Mouse (Mus musculus): ENCODE results near the gene Cyp3a16. TPM values are rescaled to one million over a fixed set of nuclear protein-coding genes. Genes with fewer than 3 reads are reported as not detected.
"Not testable (repeated sequence)": the region's sequence is repeated elsewhere in the genome, so short reads cannot be mapped to it uniquely, and the experiment has no call there.

Gene Cyp3a16
- total RNA-seq (2014; rRNA removed), result not detected in 2 replicates
- not detected in 2 replicates for polyA plus RNA-seq (2015; fragmentation: Nextera tagmentation; extraction: Ambion mirVana)

DNA sequence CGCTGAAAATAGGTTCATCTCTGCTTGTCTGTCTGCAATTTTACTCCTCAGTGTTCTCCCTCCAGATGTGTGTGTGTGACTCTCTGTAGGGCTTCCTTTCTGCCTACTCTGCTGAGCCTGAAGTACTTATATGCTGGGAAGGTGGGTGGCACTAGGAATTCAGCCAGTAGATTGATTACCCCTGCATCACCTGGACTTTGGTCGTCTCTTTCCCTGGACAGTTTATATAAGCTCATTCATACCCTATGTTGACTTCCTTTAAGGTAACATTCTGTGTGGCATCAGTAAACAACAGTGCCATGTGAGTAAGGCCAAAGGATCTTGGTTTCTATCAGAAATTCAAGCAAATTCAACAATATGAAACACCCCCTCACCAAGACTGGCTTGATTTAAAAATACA, at the start of gene Cyp3a16:
Cyp3a16 (minus strand) TSS at position 101 of the 400 bp plus-strand sequence.
- not testable (repeated sequence) for H3K27ac ChIP-seq; H3K36me3 ChIP-seq (ENCODE audit: insufficient read depth, low read length); ATAC-seq; H3K4me2 ChIP-seq (ENCODE audit: low read depth, low read length); DNase-seq (ENCODE audit: low spot score); H3K4me1 ChIP-seq (ENCODE audit: insufficient read depth, low read length); H3K4me3 ChIP-seq (ENCODE audit: low read length); H3K27me3 ChIP-seq (ENCODE audit: insufficient read depth, low read length); H3K9ac ChIP-seq (replicated peaks; ENCODE audit: low read length)
- 66% methylated on average over 2 of the region's 2 CpGs for WGBS
- H3K9me3 ChIP-seq (ENCODE audit: low read length), result peaks cover 13% of the 10 kb centered on the region; the same call in 1 of the 2 replicates

- Histone ChIP-seq H3K4me1 (ENCODE audit: insufficient read depth, low read length) (no peaks in the 10 kb centered on the region), H3K27me3 (ENCODE audit: insufficient read depth, low read length) (no peaks in the 10 kb centered on the region), H3K4me2 (ENCODE audit: low read depth, low read length) (no peak overlapping the region), H3K9me3 (ENCODE audit: low read length) (no peaks in the 10 kb centered on the region), H3K27ac (no peak overlapping the region), H3K9ac (replicated peaks; ENCODE audit: low read length) (no peak overlapping the region), H3K4me3 (ENCODE audit: low read length) (no peak overlapping the region), H3K36me3 (ENCODE audit: insufficient read depth, low read length) (no peaks in the 10 kb centered on the region)
- TF ChIP-seq CTCF (IDR thresholded peaks at IDR 0.05; ENCODE audit: low read depth), result no peak
- no CpG with 5 or more reads among the region's 6 CpGs for WGBS
- DNase-seq (ENCODE audit: low spot score) (no peak), ATAC-seq (no peak)
Measured at GRCm38 (mm10) chr5:145490300-145490699, 20.8 kb upstream of the Cyp3a16 start.

DNA sequence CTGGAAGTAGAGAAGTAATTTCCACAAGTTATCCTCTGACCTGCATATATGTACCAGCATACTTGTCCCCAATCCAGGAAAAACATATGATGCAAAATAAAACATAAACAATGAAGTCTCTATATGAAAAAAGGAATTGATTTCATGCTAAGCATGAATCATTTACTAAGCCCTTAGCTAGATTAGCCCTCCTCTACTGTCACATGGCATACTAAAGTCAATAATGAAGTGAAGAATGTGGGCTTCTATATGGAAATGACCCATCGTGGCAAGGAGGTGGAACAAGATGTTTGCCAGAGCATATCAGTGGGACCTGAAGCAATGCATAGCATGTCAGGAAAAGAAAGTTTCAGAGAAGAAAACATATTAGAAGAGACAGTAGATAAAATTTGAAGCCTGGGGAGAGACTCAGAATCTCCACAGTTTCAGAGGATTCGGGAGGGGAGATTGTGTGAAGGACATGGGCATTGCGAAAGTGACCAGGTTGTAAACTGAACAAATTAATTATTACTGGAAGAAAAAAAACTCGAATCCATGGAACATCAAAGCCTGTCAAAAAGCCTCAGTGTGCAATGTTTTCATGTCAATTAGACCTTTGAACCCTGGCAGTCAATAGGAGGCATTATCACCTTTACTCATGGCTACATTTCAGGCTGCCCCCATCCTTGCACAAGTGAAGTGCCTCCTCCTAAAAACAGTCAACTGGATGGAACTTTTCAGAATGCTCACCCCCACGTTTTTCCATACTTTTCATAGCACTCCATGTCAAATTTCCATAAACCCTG, 5.0 kb downstream of the Cyp3a16 start:
- DNase-seq (ENCODE audit: low spot score) (no peak), ATAC-seq (no peak)
- Histone ChIP-seq H3K27ac (no peak overlapping the region), H3K9ac (replicated peaks; ENCODE audit: low read length) (no peak overlapping the region), H3K9me3 (ENCODE audit: low read length) (peaks cover 11% of the 10 kb centered on the region; the same call in 1 of the 2 replicates), H3K4me3 (ENCODE audit: low read length) (no peak overlapping the region), H3K4me2 (ENCODE audit: low read depth, low read length) (no peak overlapping the region), H3K27me3 (ENCODE audit: insufficient read depth, low read length) (no peaks in the 10 kb centered on the region), H3K4me1 (ENCODE audit: insufficient read depth, low read length) (no peaks in the 10 kb centered on the region), H3K36me3 (ENCODE audit: insufficient read depth, low read length) (no peaks in the 10 kb centered on the region)
- WGBS, result 61% methylated on average over 5 of the region's 5 CpGs
- TF ChIP-seq CTCF (IDR thresholded peaks at IDR 0.05; ENCODE audit: low read depth), result no peak

- Histone ChIP-seq H3K27me3 (ENCODE audit: insufficient read depth, low read length) (no peaks in the 10 kb centered on the region), H3K36me3 (ENCODE audit: insufficient read depth, low read length) (no peaks in the 10 kb centered on the region), H3K27ac (no peak overlapping the region), H3K9me3 (ENCODE audit: low read length) (peaks cover 10% of the 10 kb centered on the region; the same call in 1 of the 2 replicates), H3K4me2 (ENCODE audit: low read depth, low read length) (no peak overlapping the region), H3K4me1 (ENCODE audit: insufficient read depth, low read length) (no peaks in the 10 kb centered on the region), H3K9ac (replicated peaks; ENCODE audit: low read length) (no peak overlapping the region), H3K4me3 (ENCODE audit: low read length) (no peak overlapping the region)
- WGBS, result 83% methylated on average over 4 of the region's 4 CpGs
- DNase-seq (ENCODE audit: low spot score), result no peak
- no peak for TF ChIP-seq CTCF (IDR thresholded peaks at IDR 0.05; ENCODE audit: low read depth)
- ATAC-seq, result no peak
Measured at GRCm38 (mm10) chr5:145462321-145462720, 7.2 kb downstream of the Cyp3a16 start.

DNA sequence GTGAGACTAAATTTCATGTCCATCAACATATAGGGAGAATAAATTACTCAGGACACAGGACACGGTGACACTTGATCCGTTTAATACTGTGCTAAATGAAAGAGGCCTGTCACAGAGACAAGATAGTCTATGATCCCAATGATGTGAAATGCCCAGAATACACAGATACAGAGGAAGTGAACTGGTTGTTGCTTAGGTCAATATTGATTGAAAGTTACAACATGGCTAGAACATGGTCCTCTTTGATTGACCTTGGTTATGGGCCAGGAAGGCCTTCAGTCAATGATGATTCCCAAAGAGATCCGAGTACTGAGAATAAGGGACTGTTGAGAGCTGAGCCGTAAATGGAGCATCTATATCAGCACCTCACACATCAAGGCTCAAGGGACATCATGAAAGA, 15.1 kb downstream of the Cyp3a16 start:
- no peaks in the 10 kb centered on the region for H3K4me1 ChIP-seq (ENCODE audit: insufficient read depth, low read length)
- no peak overlapping the region for H3K27ac ChIP-seq
- WGBS, result 85% methylated on average over 4 of the region's 4 CpGs
- no peak overlapping the region for H3K4me2 ChIP-seq (ENCODE audit: low read depth, low read length)
- no peaks in the 10 kb centered on the region for H3K36me3 ChIP-seq (ENCODE audit: insufficient read depth, low read length)
- H3K4me3 ChIP-seq (ENCODE audit: low read length), result no peak overlapping the region
- H3K27me3 ChIP-seq (ENCODE audit: insufficient read depth, low read length), result no peaks in the 10 kb centered on the region
- no peak overlapping the region for H3K9ac ChIP-seq (replicated peaks; ENCODE audit: low read length)
- no peak for DNase-seq (ENCODE audit: low spot score)
- no peak for ATAC-seq
- peaks cover 22% of the 10 kb centered on the region for H3K9me3 ChIP-seq (ENCODE audit: low read length)
- TF ChIP-seq CTCF (IDR thresholded peaks at IDR 0.05; ENCODE audit: low read depth), result no peak

- H3K36me3 ChIP-seq (ENCODE audit: insufficient read depth, low read length), result no peaks in the 10 kb centered on the region
- H3K4me3 ChIP-seq (ENCODE audit: low read length), result no peak overlapping the region
- WGBS, result 71% methylated on average over 1 of the region's 1 CpGs
- no peak overlapping the region for H3K4me2 ChIP-seq (ENCODE audit: low read depth, low read length)
- H3K9me3 ChIP-seq (ENCODE audit: low read length), result peaks cover 5% of the 10 kb centered on the region; the same call in 1 of the 2 replicates
- no peak for TF ChIP-seq CTCF (IDR thresholded peaks at IDR 0.05; ENCODE audit: low read depth)
- ATAC-seq, result no peak
- no peak overlapping the region for H3K27ac ChIP-seq
- DNase-seq (ENCODE audit: low spot score), result no peak
- H3K9ac ChIP-seq (replicated peaks; ENCODE audit: low read length), result no peak overlapping the region
- no peaks in the 10 kb centered on the region for H3K4me1 ChIP-seq (ENCODE audit: insufficient read depth, low read length)
- H3K27me3 ChIP-seq (ENCODE audit: insufficient read depth, low read length), result no peaks in the 10 kb centered on the region
Measured at GRCm38 (mm10) chr5:145433688-145434087, 35.8 kb downstream of the Cyp3a16 start.

DNA sequence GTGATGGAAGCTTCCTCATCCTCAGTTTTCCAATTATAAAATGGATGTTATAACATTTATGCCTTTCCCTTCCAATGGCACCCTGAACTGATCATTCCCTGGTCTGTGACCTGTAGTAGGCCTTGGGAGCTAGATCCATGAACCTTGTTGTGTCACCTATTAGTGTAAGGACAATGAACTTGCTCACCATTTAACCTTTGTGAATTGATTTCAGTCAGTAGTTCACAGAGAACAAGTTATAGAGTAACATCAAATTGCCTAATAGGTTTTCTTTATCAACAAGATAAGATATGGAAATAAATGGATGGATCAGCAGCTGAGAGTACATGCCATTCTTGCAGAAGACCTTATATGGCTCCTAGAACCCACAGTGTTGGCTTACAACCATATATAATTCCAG, 38.5 kb downstream of the Cyp3a16 start:
- H3K36me3 ChIP-seq (ENCODE audit: insufficient read depth, low read length), result no peaks in the 10 kb centered on the region
- no peaks in the 10 kb centered on the region for H3K4me1 ChIP-seq (ENCODE audit: insufficient read depth, low read length)
- TF ChIP-seq CTCF (IDR thresholded peaks at IDR 0.05; ENCODE audit: low read depth), result no peak
- no peak overlapping the region for H3K4me2 ChIP-seq (ENCODE audit: low read depth, low read length)
- no peak overlapping the region for H3K27ac ChIP-seq
- H3K9ac ChIP-seq (replicated peaks; ENCODE audit: low read length), result no peak overlapping the region
- no peak overlapping the region for H3K4me3 ChIP-seq (ENCODE audit: low read length)
- H3K27me3 ChIP-seq (ENCODE audit: insufficient read depth, low read length), result no peaks in the 10 kb centered on the region
- DNase-seq (ENCODE audit: low spot score) (no peak), ATAC-seq (no peak)
- H3K9me3 ChIP-seq (ENCODE audit: low read length), result peaks cover 8% of the 10 kb centered on the region; the same call in 1 of the 2 replicates

All from hindbrain, postnatal 0 days (tissue).